Mouse (Mus musculus): ENCODE results near the gene Carf.
"Not testable (repeated sequence)": the region's sequence is repeated elsewhere in the genome, so short reads cannot be mapped to it uniquely, and the experiment has no call there.

Carf gene

DNA sequence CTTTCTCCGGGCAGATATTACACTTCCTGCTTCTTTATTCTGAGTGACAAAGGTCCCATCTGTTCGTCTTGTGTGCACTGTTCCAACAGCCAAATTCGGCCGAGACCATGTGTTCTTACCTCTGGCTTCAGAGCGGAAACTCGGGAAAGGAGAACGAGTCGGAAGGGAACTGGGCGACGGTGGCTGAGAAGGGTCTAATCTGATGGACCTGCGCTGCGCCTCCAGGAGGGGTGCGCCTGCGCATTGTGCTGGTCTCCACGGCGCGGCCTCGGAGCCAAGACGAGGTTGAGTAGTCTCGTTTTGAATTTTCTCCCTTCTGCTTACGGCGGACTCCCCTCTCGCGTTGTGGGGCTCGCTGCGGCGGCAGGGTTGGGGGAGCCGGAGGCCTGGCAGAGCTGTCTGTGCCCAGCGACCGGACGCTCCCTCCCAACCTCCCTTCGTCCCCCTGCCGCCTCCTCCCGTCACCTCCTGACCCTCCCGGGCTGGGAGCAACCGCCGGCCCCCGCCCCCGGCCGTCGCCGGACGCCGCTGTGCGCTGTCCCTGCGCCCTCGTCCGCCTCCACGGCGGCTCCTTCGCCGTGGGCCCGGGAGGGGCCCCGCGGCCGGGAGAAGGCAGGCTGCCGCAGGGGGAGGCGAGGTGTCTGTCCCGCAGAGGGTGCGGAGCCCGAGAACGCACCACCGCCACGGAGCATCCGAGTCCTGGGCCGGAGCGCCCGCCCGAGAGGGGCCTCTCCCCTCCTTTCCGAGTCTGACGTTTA lies at the start of gene Carf, which contains the start of gene Wdr12:
Gene Carf (plus strand): TSS at position 224 of the 758 bp plus-strand sequence.
Gene Wdr12 (minus strand): TSS at position 622 of the 758 bp plus-strand sequence.
- DNase-seq (ENCODE audit: low read depth in 2 of 2, low spot score in 2 of 2) = peak; percentile 94

DNA sequence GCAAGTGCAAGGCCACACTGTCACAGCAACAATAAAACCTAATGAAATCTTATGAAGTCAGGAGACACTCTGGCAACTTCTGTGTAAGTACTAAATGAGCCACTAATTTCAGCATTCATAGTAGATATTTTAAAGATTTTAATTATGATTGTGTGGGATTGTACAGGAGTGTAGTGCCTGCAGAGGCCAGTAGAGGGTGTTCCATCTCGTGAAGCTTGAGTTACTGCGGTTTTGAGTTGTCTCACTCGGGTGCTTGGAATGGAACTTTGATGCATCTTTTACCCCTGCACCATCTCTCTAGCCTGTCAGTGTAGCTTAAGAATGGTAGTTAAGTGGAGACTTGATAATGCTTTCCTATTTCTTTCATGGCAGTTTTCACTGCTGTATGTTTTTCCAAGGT lies 43.4 kb upstream of the Carf start:
- peak in 1 of 2 experiments; percentile 26 for DNase-seq (ENCODE audit: low read depth in 2 of 2, low spot score in 2 of 2)

GRCm38 (mm10) chr1:60056310-60056709 lies 41.7 kb upstream of the Carf start:
- DNase-seq (ENCODE audit: low read depth in 2 of 2, low spot score in 2 of 2) = no peak

DNA sequence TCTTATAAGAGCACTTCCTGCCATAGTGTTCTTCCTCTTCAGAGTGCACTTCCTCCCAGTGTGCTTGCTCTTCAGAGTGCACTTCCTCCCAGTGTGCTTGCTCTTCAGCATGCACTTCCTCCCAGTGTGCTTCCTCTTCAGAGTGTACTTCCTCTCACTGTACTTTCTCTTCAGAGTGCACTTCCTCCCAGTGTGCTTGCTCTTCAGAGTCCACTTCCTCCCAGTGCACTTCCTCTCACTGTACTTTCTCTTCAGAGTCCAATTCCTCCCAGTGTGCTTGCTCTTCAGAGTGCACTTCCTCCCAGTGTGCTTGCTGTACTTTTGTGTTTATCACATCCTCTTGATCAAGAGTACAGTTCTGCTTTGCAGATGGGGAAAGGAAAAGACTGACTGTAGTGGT lies 27.3 kb upstream of the Carf start:
- peak in 1 of 2 experiments; percentile 21 for DNase-seq (ENCODE audit: low read depth in 2 of 2, low spot score in 2 of 2)

- peak in 1 of 2 experiments; percentile 19 for DNase-seq (ENCODE audit: low read depth in 2 of 2, low spot score in 2 of 2)
Measured at GRCm38 (mm10) chr1:60074935-60075334, 23.1 kb upstream of the Carf start.

DNA sequence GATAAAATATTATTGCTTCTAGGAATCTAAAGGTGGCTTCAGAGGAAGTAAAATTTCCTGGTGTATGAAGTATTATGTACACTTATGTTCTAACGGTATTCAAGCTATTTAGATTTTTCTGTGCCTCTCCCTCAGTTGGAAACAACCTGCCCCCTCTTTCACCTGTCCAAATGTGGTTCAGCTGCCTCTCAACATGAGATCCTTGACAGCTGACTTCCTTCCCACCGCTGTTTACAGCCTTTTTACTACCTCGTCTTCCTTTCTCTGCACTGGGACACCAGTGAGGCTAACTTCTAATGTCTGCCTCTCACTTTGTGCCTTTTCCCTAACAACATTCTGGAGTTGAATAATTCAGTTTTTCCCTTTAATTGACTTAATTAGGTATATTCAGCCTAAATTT lies 22.5 kb upstream of the Carf start:
- DNase-seq (ENCODE audit: low read depth in 2 of 2, low spot score in 2 of 2) = no peak

DNA sequence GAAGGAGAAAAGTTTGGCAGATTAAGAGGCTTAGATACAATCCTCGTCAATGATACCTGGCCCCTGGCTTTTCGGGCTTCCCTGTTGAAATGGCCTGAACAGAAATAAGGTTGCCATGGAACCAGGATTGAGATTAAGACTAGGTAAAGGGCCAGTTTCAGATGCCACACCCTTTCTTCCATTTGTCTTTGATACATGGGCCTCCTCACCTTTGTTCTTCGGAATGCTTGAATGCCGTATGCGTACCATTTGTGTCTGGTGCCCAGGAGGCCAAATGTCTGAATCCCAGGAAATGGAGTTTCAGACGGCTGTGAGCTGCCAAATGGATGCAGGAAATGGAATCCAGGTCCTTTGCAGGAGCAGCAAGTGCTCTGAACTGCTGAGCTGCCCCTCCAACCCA lies 21.6 kb upstream of the Carf start:
- no peak for DNase-seq (ENCODE audit: low read depth in 2 of 2, low spot score in 2 of 2)

DNA sequence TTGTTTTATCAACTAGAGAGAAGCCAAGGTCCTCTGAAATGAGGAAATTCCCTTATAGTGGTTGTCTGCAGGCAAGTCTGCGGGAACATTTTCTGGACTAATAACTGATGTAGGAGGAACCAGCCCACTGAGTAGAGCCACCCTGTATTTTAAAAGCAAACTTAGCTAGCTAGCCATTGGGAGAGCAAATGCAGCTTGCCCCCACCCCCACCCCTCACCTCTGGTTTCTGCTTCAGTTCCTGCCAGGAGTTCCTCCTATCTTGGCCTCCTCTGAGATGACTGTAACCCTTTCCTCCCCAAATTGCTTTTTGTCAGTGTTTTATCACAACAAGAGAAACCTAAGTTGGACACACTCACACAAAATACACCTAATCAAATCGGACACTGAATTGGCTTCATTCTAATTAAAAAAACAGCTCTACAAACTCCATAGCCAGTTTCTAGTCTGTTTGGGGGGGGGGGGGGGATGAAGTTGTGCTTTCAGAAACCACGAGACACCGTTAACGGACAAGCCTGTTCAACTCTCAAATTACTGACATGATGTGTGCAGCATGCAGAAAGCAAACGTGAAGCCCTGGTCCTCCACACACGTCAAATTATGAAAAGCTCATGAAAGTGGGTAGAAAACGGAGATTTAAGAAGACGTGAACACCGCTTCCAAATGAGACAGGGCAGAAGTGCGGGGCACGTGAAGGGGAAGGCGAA lies 1.3 kb upstream of the Carf start:
- no peak for DNase-seq (ENCODE audit: low read depth in 2 of 2, low spot score in 2 of 2)

GRCm38 (mm10) chr1:60097277-60098023 lies 597 bp upstream of the Carf start:
- DNase-seq (ENCODE audit: low read depth in 2 of 2, low spot score in 2 of 2) = peak; percentile 51 to 69

- DNase-seq (ENCODE audit: low read depth in 2 of 2, low spot score in 2 of 2) = no peak
Measured at GRCm38 (mm10) chr1:60098839-60099238, 792 bp downstream of the Carf start.

DNA sequence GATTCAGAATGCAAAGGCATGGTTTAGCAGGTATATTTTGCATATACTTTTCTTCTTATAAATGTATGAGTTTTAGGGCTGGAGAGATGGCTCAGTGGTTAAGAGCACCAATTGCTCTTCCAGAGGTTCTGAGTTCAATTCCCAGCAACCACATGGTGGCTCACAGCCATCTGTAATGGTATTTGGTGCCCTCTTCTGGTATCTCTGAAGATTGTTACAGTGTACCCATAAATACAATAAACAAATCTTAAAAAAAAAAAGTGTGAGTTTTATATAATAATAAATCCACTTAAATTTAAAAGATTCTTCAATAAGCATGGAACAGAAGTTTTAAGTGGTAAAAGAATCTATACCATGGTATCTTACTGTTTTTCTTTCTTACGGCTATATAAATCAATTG lies 6.5 kb downstream of the Carf start:
- DNase-seq (ENCODE audit: low read depth in 2 of 2, low spot score in 2 of 2) = no peak

- DNase-seq (ENCODE audit: low read depth in 2 of 2, low spot score in 2 of 2) = no peak
Measured at GRCm38 (mm10) chr1:60117721-60118455, 19.8 kb downstream of the Carf start.

DNA sequence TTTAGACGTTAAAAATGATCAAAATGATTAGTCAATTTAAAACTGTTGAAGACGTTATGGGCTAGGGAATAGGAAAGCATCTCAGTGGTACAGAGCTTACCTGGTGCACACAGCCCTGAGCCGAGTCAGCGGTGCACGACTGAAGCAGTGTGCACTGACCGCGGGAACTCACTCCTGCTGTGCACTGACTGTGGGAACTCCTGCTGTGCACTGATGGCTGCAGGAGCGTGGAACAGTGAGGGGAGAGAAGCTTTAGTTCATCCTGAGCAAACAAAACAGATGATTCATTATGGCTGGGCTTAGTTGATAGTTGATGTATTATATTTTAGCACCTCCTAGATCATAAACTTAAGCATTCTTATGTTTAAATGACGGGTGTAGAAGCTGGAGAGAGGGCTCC lies 39.3 kb downstream of the Carf start:
- no peak for DNase-seq (ENCODE audit: low read depth in 2 of 2, low spot score in 2 of 2)

DNA sequence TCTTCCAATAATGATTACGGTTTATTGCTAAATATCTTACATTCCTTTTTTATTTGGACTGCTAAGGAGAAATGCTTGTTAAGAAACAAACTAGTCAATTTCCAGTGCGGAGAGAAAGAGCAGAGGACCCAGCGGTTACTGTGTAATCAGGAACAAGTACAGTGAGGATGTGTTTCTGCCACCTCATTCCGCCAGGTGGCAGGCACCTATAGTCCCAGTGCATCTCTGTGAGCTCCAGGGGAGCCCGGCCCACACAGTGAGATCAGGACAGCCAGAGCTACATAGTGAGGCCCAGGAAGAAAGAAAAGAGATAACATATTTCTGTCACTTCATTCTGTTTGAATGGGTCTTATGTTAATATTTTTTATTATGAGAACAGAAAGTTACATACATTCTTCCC lies 54.7 kb downstream of the Carf start:
- DNase-seq (ENCODE audit: low read depth in 2 of 2, low spot score in 2 of 2) = no peak

DNA sequence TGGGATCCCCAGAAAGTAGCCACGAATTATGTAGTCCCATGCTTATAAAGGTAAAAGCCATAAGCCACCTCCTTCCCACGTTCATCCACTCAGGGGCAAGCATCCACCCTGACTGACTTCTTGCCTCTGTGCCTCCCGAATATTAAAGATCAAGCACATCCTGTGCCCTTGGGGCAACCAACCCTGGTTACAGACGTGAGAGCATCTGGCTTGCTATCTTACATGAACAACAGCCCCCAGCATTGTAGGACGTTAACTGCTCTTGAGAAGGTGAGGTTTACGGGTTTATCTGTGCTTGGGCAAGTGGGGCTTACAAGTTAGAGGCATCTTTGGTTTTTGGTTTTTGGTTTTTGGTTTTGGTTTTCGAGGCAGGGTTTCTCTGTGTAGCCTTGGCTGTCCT lies 58.6 kb downstream of the Carf start:
- no peak for DNase-seq (ENCODE audit: low read depth in 2 of 2, low spot score in 2 of 2)

DNA sequence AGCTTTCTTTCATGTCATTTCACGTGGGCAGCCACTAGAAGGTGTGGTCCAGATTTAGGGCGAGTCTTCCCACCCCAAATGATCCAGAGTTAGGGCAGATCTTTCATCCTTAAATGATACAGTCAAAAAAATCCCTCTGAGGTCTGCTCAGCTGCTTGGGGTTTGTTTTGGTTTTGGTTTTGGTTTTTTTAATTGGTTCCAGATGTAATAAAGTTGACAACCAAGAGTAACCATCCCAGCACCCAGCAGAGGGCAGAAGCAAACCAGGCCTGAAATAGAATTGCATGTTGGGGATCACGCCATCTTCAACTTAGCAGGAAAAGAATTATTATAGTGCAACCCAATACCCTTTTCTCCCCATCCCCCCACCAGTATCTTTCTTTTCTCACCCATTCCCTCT lies 60.4 kb downstream of the Carf start:
- DNase-seq (ENCODE audit: low read depth in 2 of 2, low spot score in 2 of 2) = peak; percentile 41 to 66

- DNase-seq (ENCODE audit: low read depth in 2 of 2, low spot score in 2 of 2) = no peak
Measured at GRCm38 (mm10) chr1:60163676-60164075, 65.6 kb downstream of the Carf start.

- DNase-seq (ENCODE audit: low read depth in 2 of 2, low spot score in 2 of 2) = no peak
Measured at GRCm38 (mm10) chr1:60169626-60170025, 71.6 kb downstream of the Carf start.

GRCm38 (mm10) chr1:60170251-60170650 lies 72.2 kb downstream of the Carf start:
- no peak for DNase-seq (ENCODE audit: low read depth in 2 of 2, low spot score in 2 of 2)

DNA sequence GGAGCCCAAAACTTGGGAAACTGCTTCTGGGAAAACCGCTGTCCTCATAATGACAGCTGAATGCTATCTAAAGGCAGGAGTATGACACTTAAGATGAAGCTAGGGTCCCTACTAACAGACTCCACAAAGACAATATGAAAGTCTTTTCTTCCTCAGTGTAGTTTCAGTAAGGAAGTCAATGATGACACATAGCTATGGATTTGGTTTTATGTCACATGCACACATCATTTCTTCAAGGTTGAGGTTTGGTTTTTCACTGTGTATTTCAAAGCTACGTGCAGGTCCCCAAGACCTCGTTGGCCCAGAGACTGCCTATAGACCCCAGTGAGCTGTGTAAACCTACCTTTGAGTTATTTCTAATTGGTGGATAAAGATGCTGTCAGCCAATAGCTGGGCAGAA lies 75.1 kb downstream of the Carf start:
- no peak for DNase-seq (ENCODE audit: low read depth in 2 of 2, low spot score in 2 of 2)

GRCm38 (mm10) chr1:60177814-60178213 lies 79.8 kb downstream of the Carf start:
- not testable (repeated sequence) for DNase-seq (ENCODE audit: low read depth in 2 of 2, low spot score in 2 of 2)
